Comparison of ENCODE assay signal across 8 mouse cellular contexts in the genomic region with DNA sequence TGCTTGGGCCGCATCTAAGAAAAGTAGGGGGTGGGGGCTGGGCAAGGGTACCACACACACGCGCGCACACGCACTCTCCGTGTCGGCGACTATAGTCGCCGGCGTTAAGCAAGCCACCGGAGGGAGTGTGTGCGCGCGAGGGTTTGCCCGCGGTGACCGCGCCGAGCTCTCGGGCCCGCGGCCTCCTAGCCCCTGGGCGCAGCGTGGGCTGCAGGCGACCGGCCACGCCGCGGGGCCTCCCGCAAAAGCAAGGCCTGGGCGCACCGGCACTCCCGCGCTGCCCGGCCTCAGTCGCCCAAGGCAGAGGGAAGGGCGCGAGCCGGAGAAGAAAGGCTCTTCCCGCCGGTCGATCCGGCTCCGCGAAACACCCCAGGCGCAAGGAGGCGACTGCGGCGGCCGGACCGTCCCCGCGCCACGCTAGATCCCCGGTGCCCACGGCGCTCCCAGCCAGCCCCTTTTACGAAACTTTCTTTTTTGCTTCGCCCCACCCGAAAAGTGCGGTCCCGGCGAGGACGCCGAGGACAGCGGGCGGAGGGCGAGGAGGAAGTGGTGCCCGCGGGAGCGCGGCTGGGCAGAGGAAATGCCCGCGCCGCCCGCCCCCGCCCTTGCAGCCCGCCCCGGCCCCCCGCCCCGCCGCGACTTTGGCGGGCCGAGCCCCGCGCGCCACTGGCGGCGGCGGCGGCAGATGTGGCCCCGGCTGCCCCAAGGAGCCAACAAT. TPM values are rescaled to one million over a fixed set of nuclear protein-coding genes. Genes with fewer than 3 reads are reported as not detected.
DNase-seq lines count a peak whose midpoint lies in the region; ATAC-seq lines count a peak whose summit lies in the region.

No protein-coding gene starts in this region.

- peak overlapping the region; percentile 89 for H3K4me3 ChIP-seq in embryonic facial prominence, embryonic 15.5 days (replicated peaks)
- H3K4me3 ChIP-seq in limb, embryonic 13.5 days, result peak overlapping the region; percentile 94
- H3K4me3 ChIP-seq in midbrain, embryonic 12.5 days, result peak overlapping the region; percentile 95

- peaks cover 38% of the 10 kb centered on the region for H3K4me1 ChIP-seq in embryonic facial prominence, embryonic 15.5 days
- peaks cover 51% of the 10 kb centered on the region for H3K4me1 ChIP-seq in limb, embryonic 13.5 days
- peaks cover 44% of the 10 kb centered on the region for H3K4me1 ChIP-seq in midbrain, embryonic 12.5 days

- ATAC-seq in embryonic facial prominence, embryonic 15.5 days (ENCODE audit: insufficient number of reproducible peaks, low FRiP score, low TSS enrichment, low read depth), result no peak
- ATAC-seq in limb, embryonic 13.5 days (ENCODE audit: low FRiP score, low read depth), result peak; percentile 4; the same call in 1 of the 2 replicates
- ATAC-seq in midbrain, embryonic 12.5 days (ENCODE audit: low FRiP score, low read depth), result peak; percentile 16

- no peaks in the 10 kb centered on the region for H3K9me3 ChIP-seq in embryonic facial prominence, embryonic 15.5 days (replicated peaks)
- H3K9me3 ChIP-seq in limb, embryonic 13.5 days, result no peaks in the 10 kb centered on the region
- H3K9me3 ChIP-seq in midbrain, embryonic 12.5 days, result no peaks in the 10 kb centered on the region

- peak overlapping the region; percentile 98 for H3K27ac ChIP-seq in embryonic facial prominence, embryonic 15.5 days (replicated peaks)
- peak overlapping the region; percentile 95 for H3K27ac ChIP-seq in limb, embryonic 13.5 days
- H3K27ac ChIP-seq in midbrain, embryonic 12.5 days (replicated peaks), result peak overlapping the region; percentile 100

- WGBS in embryonic facial prominence, embryonic 15.5 days, result under 1% methylated on average over 93 of the region's 94 CpGs
- WGBS in limb, embryonic 13.5 days, result under 1% methylated on average over 76 of the region's 94 CpGs
- WGBS in midbrain, embryonic 12.5 days, result under 1% methylated on average over 68 of the region's 94 CpGs

- peak overlapping the region; percentile 95 for H3K9ac ChIP-seq in embryonic facial prominence, embryonic 15.5 days
- peak overlapping the region; percentile 96 for H3K9ac ChIP-seq in limb, embryonic 13.5 days
- peak overlapping the region; percentile 98 for H3K9ac ChIP-seq in midbrain, embryonic 12.5 days (replicated peaks)

- H3K36me3 ChIP-seq in embryonic facial prominence, embryonic 15.5 days, result no peaks in the 10 kb centered on the region
- no peaks in the 10 kb centered on the region for H3K36me3 ChIP-seq in limb, embryonic 13.5 days
- no peaks in the 10 kb centered on the region for H3K36me3 ChIP-seq in midbrain, embryonic 12.5 days

- DNase-seq in kidney, adult 18-20 months, result peak; percentile 72
- DNase-seq in kidney, adult 8-10 months, result no peak
- peak; percentile 25 for DNase-seq in adrenal gland, adult 8-10 months
- DNase-seq in heart, postnatal 10 days, result peak; percentile 64 to 71
- DNase-seq in thymus, postnatal 0 days (ENCODE audit: low spot score), result no peak

- intact Hi-C loops in heart, postnatal 10 days (cut with DNase I), result loop anchor here (2.0 to 5.0 kb wide), 7 partner anchors 23 to 515 kb away; partner anchors contain the start of gene Edrf1

- peak overlapping the region; percentile 91 for H3K4me2 ChIP-seq in embryonic facial prominence, embryonic 15.5 days (replicated peaks)
- peak overlapping the region; percentile 94 for H3K4me2 ChIP-seq in limb, embryonic 13.5 days (replicated peaks)
- peak overlapping the region; percentile 97 for H3K4me2 ChIP-seq in midbrain, embryonic 12.5 days (replicated peaks)

- 0 out of 2 replicates have a peak, but pooled peaks cover 3% of the 10 kb centered on the region for H3K27me3 ChIP-seq in embryonic facial prominence, embryonic 15.5 days
- H3K27me3 ChIP-seq in limb, embryonic 13.5 days, result peaks cover 21% of the 10 kb centered on the region
- peaks cover 27% of the 10 kb centered on the region for H3K27me3 ChIP-seq in midbrain, embryonic 12.5 days

RNA-seq across cellular contexts. Expression of gene Fgfr2, which starts 1.3 kb away (rescaled TPM):
- total RNA-seq in adrenal gland, adult 8-10 months (2022), result 100 to 1,000 TPM; 193 to 471 (median 262) TPM
- polyA plus RNA-seq in embryonic facial prominence, embryonic 15.5 days (2015; fragmentation: Nextera tagmentation; extraction: Ambion mirVana), result 131 and 137 TPM in 2 replicates
- 1 to 10 TPM; 6.2 to 6.3 TPM for total RNA-seq in heart, postnatal 10 days (2021)
- 123 TPM in 2 replicates for polyA plus RNA-seq in limb, embryonic 13.5 days (2015; fragmentation: Nextera tagmentation; extraction: Ambion mirVana)
- polyA plus RNA-seq in midbrain, embryonic 12.5 days (2016; fragmentation: Nextera tagmentation; extraction: Ambion mirVana), result 96.5 and 98.9 TPM in 2 replicates
- 23.6 and 24.2 TPM in 2 replicates for polyA plus RNA-seq in thymus, postnatal 0 days (2015; fragmentation: Nextera tagmentation; extraction: Ambion mirVana)

RNA-seq across cellular contexts. Expression of gene Ctbp2, which starts 2.3 kb away (rescaled TPM):
- total RNA-seq in adrenal gland, adult 8-10 months (2022), result 10 to 100 TPM; 60.6 to 88.6 (median 73.7) TPM
- polyA plus RNA-seq in embryonic facial prominence, embryonic 15.5 days (2015; fragmentation: Nextera tagmentation; extraction: Ambion mirVana), result 64.7 and 71.3 TPM in 2 replicates
- 10 to 100 TPM; 46.2 to 53.5 TPM for total RNA-seq in heart, postnatal 10 days (2021)
- 74.0 and 75.0 TPM in 2 replicates for polyA plus RNA-seq in limb, embryonic 13.5 days (2015; fragmentation: Nextera tagmentation; extraction: Ambion mirVana)
- polyA plus RNA-seq in midbrain, embryonic 12.5 days (2016; fragmentation: Nextera tagmentation; extraction: Ambion mirVana), result 111 and 118 TPM in 2 replicates
- 11.2 and 11.9 TPM in 2 replicates for polyA plus RNA-seq in thymus, postnatal 0 days (2015; fragmentation: Nextera tagmentation; extraction: Ambion mirVana)

Comparison
In these comparisons a context has a peak if more than half of its experiments do, and no peak if none do; other contexts are left out.
1. DNase-seq: peak in kidney, adult 18-20 months (single experiment), adrenal gland, adult 8-10 months (single experiment) and heart, postnatal 10 days (2 of 2); none in kidney, adult 8-10 months (0 of 2) and thymus, postnatal 0 days (single experiment).
2. Peak in every context shown above with its lines, with median percentiles within 50 percentile points of each other: H3K27ac ChIP-seq, H3K4me2 ChIP-seq, H3K4me3 ChIP-seq and H3K9ac ChIP-seq.